Mouse (Mus musculus): ENCODE results near the gene Srcap. TPM values are rescaled to one million over a fixed set of nuclear protein-coding genes. Genes with fewer than 3 reads are reported as not detected.
"Not testable (repeated sequence)": the region's sequence is repeated elsewhere in the genome, so short reads cannot be mapped to it uniquely, and the experiment has no call there.

Gene Srcap
- polyA plus RNA-seq, 1 experiment from 2014 or later, result 38.2 TPM

DNA sequence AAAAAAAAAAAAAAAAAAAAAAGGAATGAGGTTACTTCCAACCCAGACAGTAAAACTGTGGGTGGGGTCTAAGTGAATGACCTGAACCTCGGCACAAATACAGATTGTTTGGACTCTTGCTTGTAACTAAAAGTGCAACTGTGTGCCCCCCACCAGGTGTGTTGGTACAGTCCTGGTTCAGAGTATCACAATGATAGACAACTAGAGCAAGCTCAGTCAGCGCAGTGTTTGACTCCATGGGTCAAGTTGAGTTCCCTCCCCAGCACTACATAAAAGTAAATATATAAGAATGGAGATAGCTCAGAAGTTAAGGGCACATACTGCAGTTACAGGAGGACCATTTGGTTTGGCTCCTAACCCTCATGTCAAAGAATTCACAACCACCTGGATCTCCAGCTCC, 14.4 kb upstream of the Srcap start:
- ATAC-seq, result no peak
- Histone ChIP-seq H3K4me2 (no peak overlapping the region), H3K9me3 (replicated peaks) (no peaks in the 10 kb centered on the region), H3K4me1 (no peaks in the 10 kb centered on the region), H3K27ac (no peak overlapping the region), H3K36me3 (peaks cover under 1% of the 10 kb centered on the region; the same call in 1 of the 2 replicates), H3K27me3 (replicated peaks) (no peaks in the 10 kb centered on the region), H3K9ac (no peak overlapping the region), H3K4me3 (no peak overlapping the region)
- 63% methylated on average over 2 of the region's 2 CpGs for WGBS (ENCODE audit: insufficient replicate concordance)

DNA sequence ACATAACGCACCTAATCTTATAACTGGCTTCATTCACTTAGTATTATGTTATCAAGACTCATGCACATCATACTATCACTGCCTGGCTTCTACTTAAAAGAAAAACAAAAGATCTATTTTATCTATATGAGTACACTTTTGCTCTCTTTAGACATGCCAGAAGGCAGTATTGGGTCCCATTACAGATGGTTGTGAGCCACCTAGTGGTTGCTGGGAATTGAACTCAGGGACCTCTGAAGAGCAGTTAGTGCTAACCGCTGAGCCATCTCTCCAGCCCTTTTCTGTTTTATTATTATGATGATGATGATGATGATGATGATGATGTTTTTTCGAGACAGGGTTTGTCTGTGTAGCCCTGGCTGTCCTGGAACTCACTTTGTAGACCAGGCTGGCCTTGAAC, 13.4 kb upstream of the Srcap start:
- 0 out of 2 replicates have a peak, but pooled peaks have one; percentile 47 for ATAC-seq
- Histone ChIP-seq H3K27me3 (replicated peaks) (no peaks in the 10 kb centered on the region), H3K36me3 (no peaks in the 10 kb centered on the region), H3K9me3 (replicated peaks) (no peaks in the 10 kb centered on the region), H3K9ac (no peak overlapping the region), H3K4me2 (no peak overlapping the region), H3K4me3 (no peak overlapping the region), H3K27ac (no peak overlapping the region), H3K4me1 (no peaks in the 10 kb centered on the region)
- WGBS (ENCODE audit: insufficient replicate concordance), result 37% methylated on average over 3 of the region's 3 CpGs

DNA sequence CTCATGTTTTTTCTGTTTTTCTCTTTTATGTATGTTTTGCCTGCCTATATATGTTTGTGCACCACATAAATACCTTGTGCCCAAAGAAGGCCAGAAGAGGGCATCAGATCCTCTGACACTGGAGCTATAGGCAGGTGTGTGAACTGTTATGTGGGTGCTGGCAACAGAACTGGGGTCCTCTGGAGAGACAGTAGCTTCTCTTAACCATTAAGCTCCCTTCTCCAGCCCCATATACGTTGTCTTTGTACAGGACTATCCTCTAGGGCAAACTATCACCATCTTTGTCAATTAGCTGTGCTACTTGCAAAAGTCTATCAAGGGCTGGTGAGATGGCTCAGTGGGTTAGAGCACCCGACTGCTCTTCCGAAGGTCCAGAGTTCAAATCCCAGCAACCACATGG, 3.5 kb upstream of the Srcap start:
- H3K4me2 ChIP-seq, result no peak overlapping the region
- H3K9me3 ChIP-seq (replicated peaks), result no peaks in the 10 kb centered on the region
- no peak for ATAC-seq
- no peaks in the 10 kb centered on the region for H3K36me3 ChIP-seq
- H3K4me1 ChIP-seq, result peaks cover 19% of the 10 kb centered on the region
- H3K27ac ChIP-seq, result no peak overlapping the region
- no peak overlapping the region for H3K4me3 ChIP-seq
- no peaks in the 10 kb centered on the region; the same call in 1 of the 2 replicates for H3K27me3 ChIP-seq (replicated peaks)
- 83% methylated on average over 3 of the region's 3 CpGs for WGBS (ENCODE audit: insufficient replicate concordance)
- H3K9ac ChIP-seq, result no peak overlapping the region

DNA sequence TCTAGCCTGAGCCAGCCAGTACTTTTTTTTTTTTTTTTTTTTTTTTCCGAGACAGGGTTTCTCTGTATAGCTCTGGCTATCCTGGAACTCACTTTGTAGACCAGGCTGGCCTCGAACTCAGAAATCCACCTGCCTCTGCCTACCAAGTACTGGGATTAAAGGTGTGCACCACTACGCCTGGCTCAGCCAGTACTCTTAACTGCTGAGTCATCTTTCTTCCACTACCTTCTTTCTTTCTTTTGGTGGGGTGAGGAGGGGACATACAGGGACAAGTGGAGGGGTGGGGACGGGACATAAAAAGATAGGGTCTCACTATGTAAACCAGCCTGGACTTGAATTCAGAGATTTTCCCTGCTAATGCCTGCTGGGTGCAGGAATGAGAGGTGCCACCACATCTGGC, 2.0 kb upstream of the Srcap start:
- 64% methylated on average over 3 of the region's 4 CpGs for WGBS (ENCODE audit: insufficient replicate concordance)
- not testable (repeated sequence) for ATAC-seq; H3K9ac ChIP-seq; H3K4me2 ChIP-seq; H3K27ac ChIP-seq; H3K27me3 ChIP-seq (replicated peaks); H3K9me3 ChIP-seq (replicated peaks); H3K4me3 ChIP-seq
- Histone ChIP-seq H3K4me1 (peaks cover 33% of the 10 kb centered on the region), H3K36me3 (peaks cover 12% of the 10 kb centered on the region)

DNA sequence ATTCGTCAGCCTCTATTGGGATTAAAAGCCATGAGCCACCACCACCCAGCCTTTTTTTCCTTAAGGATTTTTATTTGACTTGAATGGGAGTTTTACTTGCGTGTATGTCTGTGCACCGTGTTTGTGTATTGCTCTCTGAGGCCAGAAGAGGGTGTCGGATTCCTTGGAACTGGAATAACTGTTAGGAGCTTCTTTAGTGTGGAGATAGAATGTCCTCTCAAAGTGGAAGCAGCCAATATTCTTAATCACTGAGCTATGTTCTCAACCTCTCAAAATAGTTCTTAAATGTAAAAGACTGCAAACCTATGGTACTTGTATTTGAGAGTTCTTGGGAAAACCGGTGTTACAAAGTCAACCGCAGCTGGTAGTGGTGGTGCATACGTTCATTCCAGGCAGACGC, 542 bp upstream of the Srcap start:
- Histone ChIP-seq H3K9me3 (replicated peaks) (no peaks in the 10 kb centered on the region), H3K36me3 (peaks cover 25% of the 10 kb centered on the region), H3K27ac (peak overlapping the region; percentile 97), H3K9ac (peak overlapping the region; percentile 88), H3K4me2 (peak overlapping the region; percentile 89), H3K27me3 (replicated peaks) (no peaks in the 10 kb centered on the region), H3K4me1 (peaks cover 42% of the 10 kb centered on the region), H3K4me3 (peak overlapping the region; percentile 95)
- no peak for ATAC-seq
- 36% methylated on average over 8 of the region's 8 CpGs for WGBS (ENCODE audit: insufficient replicate concordance)

DNA sequence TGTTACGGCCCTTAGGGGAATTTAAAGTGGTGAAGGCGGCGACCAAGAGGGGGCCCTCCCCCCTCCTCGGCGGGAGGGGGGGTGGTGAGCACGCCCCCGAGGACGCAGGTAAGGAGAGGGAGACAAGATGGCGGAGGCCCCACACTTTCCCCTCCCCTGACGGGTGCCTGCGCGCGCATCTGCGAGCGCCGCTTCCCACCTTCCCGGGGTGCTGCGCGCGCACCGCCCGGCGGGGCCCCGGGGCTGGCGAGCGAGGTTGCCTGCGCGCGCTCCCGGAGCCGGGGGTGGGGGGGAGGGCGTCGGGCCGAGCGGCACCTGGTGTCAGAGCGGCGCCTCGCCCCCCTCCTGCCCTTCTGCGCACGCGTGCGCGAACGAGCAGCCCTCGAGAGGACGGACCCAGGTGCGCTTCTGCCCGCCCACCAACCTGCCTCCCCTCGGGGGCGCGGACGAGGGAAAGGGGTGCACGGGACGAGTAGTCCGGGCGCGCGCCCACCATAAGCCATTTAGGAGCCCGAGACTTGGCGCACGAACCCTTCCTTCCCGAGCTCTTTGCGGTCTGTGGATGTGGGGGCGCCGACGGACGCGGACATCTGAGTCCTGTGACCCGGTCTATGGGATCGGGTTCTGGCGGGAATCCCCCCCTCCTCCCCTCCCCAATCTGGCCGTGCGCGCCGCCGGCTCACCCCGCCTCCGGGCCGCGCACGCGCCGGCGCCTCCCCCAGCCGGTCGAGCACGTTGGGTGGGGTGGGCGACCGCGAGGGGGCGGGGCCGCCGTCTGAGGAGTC, 640 bp downstream of the Srcap start:
- peaks cover 42% of the 10 kb centered on the region for H3K4me1 ChIP-seq
- ATAC-seq, result peak; percentile 83
- H3K4me2 ChIP-seq, result peak overlapping the region; percentile 89
- H3K9me3 ChIP-seq (replicated peaks), result no peaks in the 10 kb centered on the region
- WGBS (ENCODE audit: insufficient replicate concordance), result under 1% methylated on average over 74 of the region's 93 CpGs
- H3K27me3 ChIP-seq (replicated peaks), result no peaks in the 10 kb centered on the region
- peaks cover 36% of the 10 kb centered on the region for H3K36me3 ChIP-seq
- H3K9ac ChIP-seq, result peak overlapping the region; percentile 88
- H3K27ac ChIP-seq, result peak overlapping the region; percentile 97
- peak overlapping the region; percentile 95 for H3K4me3 ChIP-seq

DNA sequence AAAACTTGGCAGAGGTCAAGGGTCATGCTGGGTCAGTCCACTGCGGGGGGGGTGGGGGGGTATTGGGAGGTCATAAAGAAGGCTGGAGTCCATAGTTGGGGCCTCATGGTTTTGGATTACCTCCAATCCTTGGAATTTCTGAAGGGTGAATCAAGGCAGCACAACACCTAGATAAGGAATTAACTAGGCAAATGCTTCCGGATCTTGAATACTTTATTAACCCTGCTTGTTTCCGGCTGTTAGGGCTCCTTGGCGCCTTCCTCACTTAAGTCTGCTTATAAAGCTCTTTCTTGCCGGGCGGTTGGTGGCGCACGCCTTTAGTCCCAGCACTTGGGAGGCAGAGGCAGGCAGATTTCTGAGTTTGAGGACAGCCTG, 1.2 kb downstream of the Srcap start:
- H3K27ac ChIP-seq, result peak overlapping the region; percentile 97
- H3K4me2 ChIP-seq, result peak overlapping the region; percentile 89
- H3K4me3 ChIP-seq, result peak overlapping the region; percentile 95
- no peaks in the 10 kb centered on the region for H3K9me3 ChIP-seq (replicated peaks)
- H3K36me3 ChIP-seq, result peaks cover 42% of the 10 kb centered on the region
- peak overlapping the region; percentile 88 for H3K9ac ChIP-seq
- H3K27me3 ChIP-seq (replicated peaks), result no peaks in the 10 kb centered on the region
- ATAC-seq, result no peak
- 20% methylated on average over 8 of the region's 8 CpGs for WGBS (ENCODE audit: insufficient replicate concordance)
- H3K4me1 ChIP-seq, result peaks cover 42% of the 10 kb centered on the region

DNA sequence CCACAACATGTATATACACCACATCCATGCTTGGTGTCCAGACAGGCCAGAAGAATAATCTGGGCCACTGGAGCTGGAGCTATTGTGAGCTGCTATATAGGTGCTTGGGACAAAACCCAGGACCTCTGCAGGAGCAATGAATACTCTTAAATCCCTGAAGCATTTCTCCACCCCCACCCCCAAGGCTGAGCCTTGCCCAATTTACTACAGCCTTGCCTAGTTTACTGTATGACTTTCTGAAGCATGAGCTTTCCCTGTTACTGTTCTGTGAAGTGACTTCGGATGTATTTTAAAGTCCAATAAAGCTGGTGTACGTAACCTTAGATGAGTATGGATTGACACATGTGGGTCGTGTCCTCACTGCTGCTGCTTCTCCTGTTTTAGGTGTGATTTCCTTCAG, 2.0 kb downstream of the Srcap start:
- Histone ChIP-seq H3K9ac (peak overlapping the region; percentile 88), H3K4me3 (peak overlapping the region; percentile 95), H3K27me3 (replicated peaks) (no peaks in the 10 kb centered on the region), H3K27ac (peak overlapping the region; percentile 97), H3K36me3 (peaks cover 50% of the 10 kb centered on the region), H3K9me3 (replicated peaks) (no peaks in the 10 kb centered on the region), H3K4me2 (peak overlapping the region; percentile 89), H3K4me1 (peaks cover 42% of the 10 kb centered on the region)
- ATAC-seq, result no peak
- 78% methylated on average over 3 of the region's 3 CpGs for WGBS (ENCODE audit: insufficient replicate concordance)

DNA sequence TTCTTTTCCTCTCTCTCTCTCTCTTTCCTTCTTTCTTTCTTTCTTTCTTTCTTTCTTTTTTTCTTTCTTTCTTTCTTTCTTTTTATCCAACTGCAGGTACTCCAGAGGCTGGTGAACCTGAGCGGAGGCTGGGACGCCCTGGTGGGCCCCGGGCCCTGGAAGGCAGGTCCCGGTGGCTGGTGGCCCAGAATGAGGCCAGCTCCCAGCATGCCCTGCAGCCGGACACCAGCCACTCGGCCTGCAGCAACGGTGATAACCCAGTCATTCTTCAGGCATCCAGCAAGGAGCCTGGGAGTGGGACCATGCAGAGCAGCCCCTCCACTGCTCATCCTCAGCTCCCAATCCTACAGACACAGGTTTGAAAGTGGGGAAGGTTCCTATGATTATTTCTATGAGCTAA, 4.1 kb downstream of the Srcap start:
- Histone ChIP-seq H3K9me3 (replicated peaks) (no peaks in the 10 kb centered on the region), H3K4me1 (peaks cover 37% of the 10 kb centered on the region), H3K27ac (no peak overlapping the region), H3K9ac (no peak overlapping the region), H3K27me3 (replicated peaks) (no peaks in the 10 kb centered on the region), H3K4me3 (no peak overlapping the region), H3K4me2 (no peak overlapping the region), H3K36me3 (peaks cover 70% of the 10 kb centered on the region)
- WGBS (ENCODE audit: insufficient replicate concordance), result 85% methylated on average over 7 of the region's 7 CpGs
- no peak for ATAC-seq

DNA sequence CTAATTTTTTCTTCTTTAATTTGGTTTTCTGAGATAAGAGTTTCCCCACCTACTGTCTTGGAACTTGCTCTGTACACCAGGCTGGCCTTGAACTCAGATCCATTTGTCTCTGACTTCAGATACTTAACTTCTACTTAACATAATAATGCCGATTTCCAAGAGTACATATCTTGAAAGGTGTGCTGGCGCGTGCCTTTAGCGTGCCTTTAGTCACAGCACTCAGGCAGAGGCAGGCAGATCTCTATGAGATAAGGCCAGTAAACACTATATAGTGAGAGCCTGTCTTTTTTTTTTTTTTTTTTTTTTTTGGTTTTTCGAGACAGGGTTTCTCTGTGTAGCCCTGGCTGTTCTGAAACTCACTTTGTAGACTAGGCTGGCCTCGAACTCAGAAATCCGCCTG, 4.6 kb downstream of the Srcap start:
- Histone ChIP-seq H3K27me3 (replicated peaks) (no peaks in the 10 kb centered on the region), H3K36me3 (peaks cover 75% of the 10 kb centered on the region), H3K4me3 (no peak overlapping the region), H3K4me1 (peaks cover 32% of the 10 kb centered on the region), H3K27ac (no peak overlapping the region), H3K9me3 (replicated peaks) (no peaks in the 10 kb centered on the region), H3K4me2 (no peak overlapping the region), H3K9ac (no peak overlapping the region)
- 83% methylated on average over 7 of the region's 7 CpGs for WGBS (ENCODE audit: insufficient replicate concordance)
- no peak for ATAC-seq

DNA sequence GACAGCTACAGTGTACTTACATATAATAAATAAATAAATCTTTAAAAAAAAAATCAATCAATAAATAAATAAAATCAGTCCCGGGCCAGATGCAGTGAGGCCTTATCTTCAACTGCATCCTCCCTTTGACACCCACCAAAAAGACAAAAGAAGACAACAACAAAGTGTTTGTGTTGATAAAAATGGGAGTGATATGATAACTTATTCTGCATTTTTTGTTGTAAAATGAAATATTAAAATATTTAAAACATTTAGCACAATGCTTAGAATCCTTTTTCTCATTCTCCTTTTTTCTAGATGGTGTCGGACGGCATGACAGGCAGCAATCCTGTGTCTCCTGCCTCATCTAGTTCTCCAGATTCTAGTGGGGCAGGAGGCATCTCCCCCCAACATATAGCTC, 7.5 kb downstream of the Srcap start, which contains the start of gene Gm42715:
Gene Gm42715, plus strand, starts transcription at position 301 of the 400 bp plus-strand sequence.
- no peaks in the 10 kb centered on the region for H3K27me3 ChIP-seq (replicated peaks)

DNA sequence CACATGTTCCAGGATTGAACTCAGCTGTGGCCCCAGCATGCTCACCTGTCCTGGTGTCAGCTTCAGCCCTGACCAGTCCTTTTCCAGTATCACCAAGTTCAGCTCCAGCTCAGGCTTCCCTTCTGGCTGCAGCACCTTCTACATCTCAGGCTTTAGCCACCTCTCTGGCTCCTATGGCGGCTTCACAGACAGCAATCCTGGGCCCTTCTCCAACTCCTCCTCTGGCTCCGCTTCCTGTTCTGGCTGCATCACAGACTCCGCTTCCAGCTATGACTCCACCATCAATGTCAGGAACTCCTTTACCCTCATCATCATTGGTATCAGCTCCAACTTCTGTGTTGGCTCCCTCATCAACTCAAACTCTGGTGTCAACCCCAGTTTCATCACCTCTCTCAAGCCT, 29.9 kb downstream of the Srcap start:
- H3K9me3 ChIP-seq (replicated peaks), result no peaks in the 10 kb centered on the region
- H3K27ac ChIP-seq, result no peak overlapping the region
- H3K4me2 ChIP-seq, result no peak overlapping the region
- ATAC-seq, result no peak
- WGBS (ENCODE audit: insufficient replicate concordance), result 97% methylated on average over 3 of the region's 3 CpGs
- H3K4me3 ChIP-seq, result no peak overlapping the region
- H3K36me3 ChIP-seq, result peaks cover 97% of the 10 kb centered on the region
- no peak overlapping the region for H3K9ac ChIP-seq
- no peaks in the 10 kb centered on the region for H3K27me3 ChIP-seq (replicated peaks)
- H3K4me1 ChIP-seq, result no peaks in the 10 kb centered on the region

More for the DNA sequence above, 7.5 kb downstream of the Srcap start, which contains the start of gene Gm42715:
- no peaks in the 10 kb centered on the region for H3K9me3 ChIP-seq (replicated peaks)
- H3K9ac ChIP-seq, result no peak within 1 kb of the TSS
- H3K4me3 ChIP-seq, result no peak within 1 kb of the TSS
- H3K4me2 ChIP-seq, result no peak within 1 kb of the TSS
- ATAC-seq, result no peak
- WGBS (ENCODE audit: insufficient replicate concordance), result 91% methylated on average over 3 of the region's 3 CpGs
- H3K36me3 ChIP-seq, result peaks cover 97% of the 10 kb centered on the region
- peaks cover 14% of the 10 kb centered on the region; the same call in 1 of the 2 replicates for H3K4me1 ChIP-seq
- no peak within 1 kb of the TSS for H3K27ac ChIP-seq
